Mouse (Mus musculus) lung, embryonic 15.5 days (tissue): ENCODE results near the gene Gcgr. TPM values are rescaled to one million over a fixed set of nuclear protein-coding genes. Genes with fewer than 3 reads are reported as not detected.
"Not testable (repeated sequence)": the region's sequence is repeated elsewhere in the genome, so short reads cannot be mapped to it uniquely, and the experiment has no call there.

Source experiments
- ATAC-seq: fragments of 200-750 bp; cut with Nextera tagmentation; 2 replicates; pipeline ENCODE4 v1.8.0; 2017; ENCODE audit warnings: moderate number of reproducible peaks, borderline replicate concordance; ENCODE audit not compliant: low FRiP score, low TSS enrichment; ENCODE audit errors: extremely low read depth
- H3K27ac ChIP-seq: fragments of 300-500 bp; sonication (generic); 2 replicates; pipeline ENCODE4 v1.5.1; 2015; ENCODE audit warnings: moderate library complexity, mild to moderate bottlenecking, inconsistent platforms
- H3K27me3 ChIP-seq: fragments of 300-500 bp; sonication (generic); 2 replicates; pipeline ENCODE4 v1.6.1; 2015; ENCODE audit warnings: inconsistent platforms
- H3K36me3 ChIP-seq: fragments of 300-500 bp; sonication (generic); 2 replicates; pipeline ENCODE4 v1.6.1; 2015; ENCODE audit warnings: inconsistent platforms
- H3K4me1 ChIP-seq: fragments of 300-500 bp; sonication (generic); 2 replicates; pipeline ENCODE4 v1.6.1; 2015; ENCODE audit warnings: inconsistent platforms
- H3K4me2 ChIP-seq: fragments of 300-500 bp; sonication (generic); 2 replicates; pipeline ENCODE4 v1.6.1; 2015; ENCODE audit warnings: inconsistent platforms, mild to moderate bottlenecking, moderate library complexity
- H3K4me3 ChIP-seq: fragments of 300-500 bp; sonication (generic); 2 replicates; pipeline ENCODE4 v1.5.1; 2015; ENCODE audit warnings: mild to moderate bottlenecking, inconsistent platforms
- H3K9ac ChIP-seq: fragments of 300-500 bp; sonication (generic); 2 replicates; pipeline ENCODE4 v1.6.1; 2015; ENCODE audit warnings: inconsistent platforms
- H3K9me3 ChIP-seq: fragments of 300-500 bp; sonication (generic); 2 replicates; pipeline ENCODE4 v1.6.1; 2016; ENCODE audit warnings: inconsistent platforms
- WGBS: fragments of 180-500 bp; shearing (Covaris S2); methylation state at CpG from one replicate; pipeline ENCODE4 v1.1.7; 2015; 5-methylcytosine and 5-hydroxymethylcytosine counted together
- polyA plus RNA-seq: library from polyadenylated mRNA; unstranded; fragments of >200 nt; fragmentation: Nextera tagmentation; extraction: Ambion mirVana; gene quantifications from 2 replicates; pipeline ENCODE4 v1.2.1, GENCODE M21; 2015

The Gcgr gene
- polyA plus RNA-seq, 1 experiment from 2014 or later: 1.1 TPM

DNA sequence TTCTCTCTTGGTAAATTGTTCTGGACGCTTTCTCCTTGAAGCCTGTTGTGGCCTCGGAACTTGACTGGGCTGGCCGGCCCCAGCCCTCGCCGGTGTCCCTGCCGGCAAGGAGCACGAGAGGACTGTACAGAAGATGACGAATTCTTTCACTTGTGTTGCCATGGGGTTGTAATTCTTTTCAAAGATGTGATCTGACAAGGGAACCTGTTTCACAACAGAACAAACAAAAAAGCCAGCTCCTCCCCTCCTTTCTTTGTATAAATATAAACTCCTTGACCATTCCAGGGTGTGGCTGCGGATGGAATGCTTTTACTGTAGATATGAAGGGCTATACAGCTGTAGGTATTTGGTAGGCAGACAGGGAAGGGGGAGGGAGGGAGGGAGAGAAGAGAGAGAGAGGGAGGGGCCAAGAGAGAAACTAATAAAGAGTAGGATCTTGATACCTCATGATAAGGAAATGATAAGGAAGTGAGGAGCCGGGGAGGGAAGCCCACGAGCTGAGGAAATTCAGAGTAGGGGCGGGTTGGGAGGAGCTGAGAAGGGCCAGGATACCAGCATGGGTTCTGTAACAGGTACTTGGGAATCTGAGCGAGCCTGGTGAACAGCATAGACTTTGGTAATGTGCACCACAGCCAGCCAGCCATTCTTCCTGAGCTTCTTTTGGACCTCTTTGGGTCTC lies 22.7 kb upstream of the Gcgr start:
- WGBS: 48% methylated on average over 13 of the region's 13 CpGs
- Histone ChIP-seq H3K4me1 (peaks cover 8% of the 10 kb centered on the region), H3K4me2 (no peak overlapping the region; the same call in 1 of the 2 replicates), H3K36me3 (no peaks in the 10 kb centered on the region), H3K9me3 (no peaks in the 10 kb centered on the region), H3K27ac (peak overlapping the region; percentile 95), H3K27me3 (no peaks in the 10 kb centered on the region), H3K9ac (no peak overlapping the region), H3K4me3 (no peak overlapping the region)
- peak; percentile 66 for ATAC-seq

DNA sequence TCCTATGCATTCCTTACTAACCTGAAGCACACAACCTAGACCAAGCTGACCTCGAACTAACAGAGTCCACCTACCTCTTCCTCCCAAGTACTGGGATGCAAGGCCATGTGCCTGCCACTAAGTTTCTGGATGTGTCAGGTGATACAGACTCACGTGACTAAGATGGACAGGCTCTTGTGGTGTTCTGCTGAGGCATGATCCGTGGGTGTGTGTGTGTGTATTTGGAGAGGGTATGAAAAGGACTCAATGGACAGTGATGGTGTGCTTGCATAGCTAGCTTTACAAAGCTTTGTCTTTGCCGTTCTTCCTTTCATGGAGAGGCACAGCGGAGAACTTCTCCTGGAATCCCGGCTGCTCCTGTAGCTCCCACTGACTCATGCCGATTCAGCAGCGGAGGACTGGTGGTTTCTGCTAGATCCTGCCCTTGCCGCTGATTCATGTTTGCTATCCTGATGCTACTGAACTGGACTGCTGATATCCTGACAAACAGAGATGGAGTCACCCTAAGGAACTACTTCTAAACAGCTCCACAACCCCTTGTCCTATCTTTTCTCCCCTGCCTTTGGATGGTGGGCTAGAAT lies 22.1 kb upstream of the Gcgr start:
- Histone ChIP-seq H3K9ac (no peak overlapping the region), H3K27me3 (no peaks in the 10 kb centered on the region), H3K27ac (peak overlapping the region; percentile 85), H3K36me3 (no peaks in the 10 kb centered on the region), H3K4me1 (peaks cover 8% of the 10 kb centered on the region), H3K4me2 (no peak overlapping the region), H3K9me3 (no peaks in the 10 kb centered on the region), H3K4me3 (no peak overlapping the region)
- 70% methylated on average over 9 of the region's 9 CpGs for WGBS
- ATAC-seq: no peak

DNA sequence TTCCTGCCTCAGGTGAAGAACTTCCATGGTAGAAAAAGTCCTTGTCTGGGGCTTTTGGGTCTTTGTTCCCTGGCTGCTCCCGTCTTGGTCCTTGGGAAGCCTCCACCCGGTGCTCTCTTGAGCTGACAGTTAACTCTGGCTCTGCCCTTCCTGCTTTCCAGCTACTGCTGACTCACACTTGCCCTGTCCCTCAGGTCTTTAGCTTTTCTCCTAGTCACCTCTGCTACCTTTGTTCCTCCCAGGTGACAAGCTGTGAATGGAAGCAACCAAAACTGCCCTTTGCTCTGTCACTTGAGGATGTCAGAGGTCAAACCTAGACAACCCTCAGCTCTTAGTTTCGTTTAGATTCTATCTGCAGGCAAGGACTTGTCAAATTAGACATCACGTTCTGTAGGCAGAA lies 20.6 kb upstream of the Gcgr start:
- H3K4me2 ChIP-seq: peak overlapping the region; percentile 51; the same call in 1 of the 2 replicates
- H3K36me3 ChIP-seq: no peaks in the 10 kb centered on the region
- H3K9ac ChIP-seq: no peak overlapping the region
- ATAC-seq: no peak
- H3K27ac ChIP-seq: no peak overlapping the region
- peaks cover 8% of the 10 kb centered on the region for H3K4me1 ChIP-seq
- no peaks in the 10 kb centered on the region for H3K9me3 ChIP-seq
- 41% methylated on average over 4 of the region's 4 CpGs for WGBS
- peak overlapping the region; percentile 27; the same call in 1 of the 2 replicates for H3K4me3 ChIP-seq
- H3K27me3 ChIP-seq: no peaks in the 10 kb centered on the region

GRCm38 (mm10) chr11:120510375-120511030 lies 20.0 kb upstream of the Gcgr start:
- no peak for ATAC-seq
- H3K4me3 ChIP-seq: peak overlapping the region; percentile 27
- WGBS: 10% methylated on average over 16 of the region's 16 CpGs

GRCm38 (mm10) chr11:120512790-120513453 lies 17.6 kb upstream of the Gcgr start:
- ATAC-seq: no peak
- H3K27me3 ChIP-seq: no peaks in the 10 kb centered on the region
- H3K27ac ChIP-seq: no peak overlapping the region
- WGBS: 29% methylated on average over 6 of the region's 6 CpGs
- H3K36me3 ChIP-seq: no peaks in the 10 kb centered on the region
- H3K9me3 ChIP-seq: no peaks in the 10 kb centered on the region
- peaks cover 13% of the 10 kb centered on the region for H3K4me1 ChIP-seq
- H3K9ac ChIP-seq: no peak overlapping the region
- no peak overlapping the region for H3K4me2 ChIP-seq
- H3K4me3 ChIP-seq: no peak overlapping the region

More at GRCm38 (mm10) chr11:120510375-120511030, 20.0 kb upstream of the Gcgr start:
- Histone ChIP-seq H3K36me3 (no peaks in the 10 kb centered on the region), H3K4me2 (peak overlapping the region; percentile 51), H3K9me3 (no peaks in the 10 kb centered on the region), H3K27ac (peak overlapping the region; percentile 39), H3K27me3 (no peaks in the 10 kb centered on the region), H3K9ac (peak overlapping the region; percentile 41), H3K4me1 (peaks cover 8% of the 10 kb centered on the region)

DNA sequence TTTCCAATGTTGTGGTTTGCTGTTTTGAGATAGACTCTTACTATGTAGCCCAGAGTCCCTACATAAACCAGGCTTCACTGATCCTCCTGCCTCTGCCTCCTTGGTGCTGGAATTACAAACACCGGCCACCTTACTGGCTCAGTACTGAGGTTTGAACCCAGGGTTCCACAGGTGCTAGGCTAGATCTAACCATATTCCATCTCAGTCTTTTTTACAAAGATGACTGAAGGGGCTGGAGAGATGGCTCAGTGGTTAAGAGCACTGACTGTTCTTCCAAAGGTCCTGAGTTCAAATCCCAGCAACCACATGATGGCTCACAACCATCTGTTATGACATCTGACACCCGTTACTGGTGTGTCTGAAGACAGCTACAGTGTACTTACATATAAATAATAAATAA lies 16.2 kb upstream of the Gcgr start:
- H3K4me3 ChIP-seq, H3K9me3 ChIP-seq, H3K27me3 ChIP-seq, H3K27ac ChIP-seq, H3K4me2 ChIP-seq, H3K36me3 ChIP-seq, ATAC-seq, H3K9ac ChIP-seq: not testable (repeated sequence)
- WGBS: 86% methylated on average over 2 of the region's 2 CpGs
- H3K4me1 ChIP-seq: peaks cover 20% of the 10 kb centered on the region

GRCm38 (mm10) chr11:120515611-120516010 lies 14.9 kb upstream of the Gcgr start:
- Histone ChIP-seq H3K4me3 (no peak overlapping the region), H3K9ac (no peak overlapping the region), H3K4me2 (no peak overlapping the region), H3K4me1 (peaks cover 22% of the 10 kb centered on the region), H3K36me3 (no peaks in the 10 kb centered on the region), H3K27ac (no peak overlapping the region), H3K9me3 (no peaks in the 10 kb centered on the region), H3K27me3 (no peaks in the 10 kb centered on the region)
- WGBS: 14% methylated on average over 17 of the region's 17 CpGs
- ATAC-seq: peak; percentile 43

GRCm38 (mm10) chr11:120517147-120517546 lies 13.4 kb upstream of the Gcgr start:
- Histone ChIP-seq H3K9me3 (no peaks in the 10 kb centered on the region), H3K4me1 (peaks cover 20% of the 10 kb centered on the region), H3K27ac (no peak overlapping the region), H3K4me2 (no peak overlapping the region), H3K4me3 (no peak overlapping the region), H3K36me3 (no peaks in the 10 kb centered on the region), H3K9ac (no peak overlapping the region), H3K27me3 (no peaks in the 10 kb centered on the region)
- 69% methylated on average over 4 of the region's 4 CpGs for WGBS
- ATAC-seq: no peak

GRCm38 (mm10) chr11:120518027-120518426 lies 12.5 kb upstream of the Gcgr start:
- Histone ChIP-seq H3K27ac (peak overlapping the region; percentile 53), H3K9me3 (no peaks in the 10 kb centered on the region), H3K4me2 (no peak overlapping the region), H3K36me3 (no peaks in the 10 kb centered on the region), H3K27me3 (no peaks in the 10 kb centered on the region), H3K4me1 (peaks cover 20% of the 10 kb centered on the region), H3K4me3 (no peak overlapping the region), H3K9ac (no peak overlapping the region; the same call in 1 of the 2 replicates)
- no peak for ATAC-seq
- WGBS: 40% methylated on average over 6 of the region's 6 CpGs

GRCm38 (mm10) chr11:120518558-120518957 lies 11.9 kb upstream of the Gcgr start:
- Histone ChIP-seq H3K27ac (peak overlapping the region; percentile 53), H3K36me3 (no peaks in the 10 kb centered on the region), H3K4me2 (no peak overlapping the region), H3K4me1 (peaks cover 20% of the 10 kb centered on the region), H3K27me3 (no peaks in the 10 kb centered on the region), H3K4me3 (no peak overlapping the region), H3K9ac (no peak overlapping the region), H3K9me3 (no peaks in the 10 kb centered on the region)
- no peak for ATAC-seq
- 48% methylated on average over 6 of the region's 6 CpGs for WGBS

- ATAC-seq: peak; percentile 43; the same call in 1 of the 2 replicates
- Histone ChIP-seq H3K4me1 (peaks cover 20% of the 10 kb centered on the region), H3K9me3 (no peaks in the 10 kb centered on the region), H3K9ac (no peak overlapping the region), H3K27me3 (no peaks in the 10 kb centered on the region), H3K4me2 (peak overlapping the region; percentile 32; the same call in 1 of the 2 replicates), H3K4me3 (no peak overlapping the region), H3K27ac (no peak overlapping the region), H3K36me3 (no peaks in the 10 kb centered on the region)
- 29% methylated on average over 9 of the region's 9 CpGs for WGBS
These were observed 10.8 kb upstream of the Gcgr start for GRCm38 (mm10) chr11:120519738-120520137.
